Mouse (Mus musculus) neural tube, embryonic 11.5 days (tissue): ENCODE results near the gene Olfr519. TPM values are rescaled to one million over a fixed set of nuclear protein-coding genes. Genes with fewer than 3 reads are reported as not detected.
A peak's percentile ranks its signal among the peaks of the same experiment; 100 is the strongest.

Source experiments
- ATAC-seq: fragments of 200-750 bp; cut with Nextera tagmentation; 2 replicates; pipeline ENCODE4 v1.8.0; 2017; ENCODE audit warnings: moderate number of reproducible peaks, mild to moderate bottlenecking, moderate TSS enrichment, moderate library complexity; ENCODE audit not compliant: insufficient read depth, low FRiP score, low TSS enrichment
- DNase-seq: peaks from one replicate; pipeline ENCODE4 v3.0.0-alpha.2; 2015; ENCODE audit warnings: low spot score
- H3K27ac ChIP-seq: fragments of 300-500 bp; sonication (generic); 2 replicates; pipeline ENCODE4 v1.5.1; 2014; ENCODE audit warnings: low read depth, mild to moderate bottlenecking, low read length
- H3K27me3 ChIP-seq: fragments of 300-500 bp; sonication (generic); 2 replicates; pipeline ENCODE4 v1.6.1; 2014; ENCODE audit warnings: mild to moderate bottlenecking, low read length, mixed read lengths; ENCODE audit not compliant: control insufficient read depth, insufficient read depth
- H3K36me3 ChIP-seq: fragments of 300-500 bp; sonication (generic); 2 replicates; pipeline ENCODE4 v1.6.1; 2014; ENCODE audit warnings: mild to moderate bottlenecking, low read length, moderate library complexity, mixed read lengths; ENCODE audit not compliant: control insufficient read depth, insufficient read depth
- H3K4me1 ChIP-seq: fragments of 300-500 bp; sonication (generic); 2 replicates; pipeline ENCODE4 v1.6.1; 2014; ENCODE audit warnings: low read length, mixed read lengths; ENCODE audit not compliant: control insufficient read depth, insufficient read depth
- H3K4me2 ChIP-seq: fragments of 300-500 bp; sonication (generic); 2 replicates; pipeline ENCODE4 v1.6.1; 2014; ENCODE audit warnings: low read depth, mild to moderate bottlenecking, moderate library complexity
- H3K4me3 ChIP-seq: fragments of 300-500 bp; sonication (generic); 2 replicates; pipeline ENCODE4 v1.5.1; 2014; ENCODE audit warnings: low read depth, low read length
- H3K9ac ChIP-seq: fragments of 300-500 bp; sonication (generic); 2 replicates; pipeline ENCODE4 v1.6.1; 2014; ENCODE audit warnings: mild to moderate bottlenecking, low read length
- H3K9me3 ChIP-seq: fragments of 300-500 bp; sonication (generic); 2 replicates; pipeline ENCODE4 v1.6.1; 2016; ENCODE audit warnings: low read length; ENCODE audit not compliant: control insufficient read depth
- WGBS: fragments of 180-500 bp; shearing (Covaris S2); extraction: QIAGEN DNeasy Blood & Tissue Kit; methylation state at CpG from one replicate; pipeline ENCODE4 v1.1.7; 2014; 5-methylcytosine and 5-hydroxymethylcytosine counted together
- polyA plus RNA-seq: library from polyadenylated mRNA; unstranded; fragments of >200 nt; fragmentation: Nextera tagmentation; extraction: Ambion mirVana; gene quantifications from 2 replicates; pipeline ENCODE4 v1.2.1, GENCODE M21; 2014

Gene Olfr519
- not detected in 2 replicates for polyA plus RNA-seq

GRCm38 (mm10) chr7:108894320-108894719, at the start of gene Olfr519:
TSS of gene Olfr519 (minus strand) at chr7:108894420.
- no peaks in the 10 kb centered on the region for H3K27me3 ChIP-seq
- WGBS, result 82% methylated on average over 5 of the region's 5 CpGs

GRCm38 (mm10) chr7:108944002-108944401, 49.8 kb upstream of the Olfr519 start:
- DNase-seq, result peak; percentile 63
- H3K36me3 ChIP-seq, result peaks cover 14% of the 10 kb centered on the region
- WGBS, result 6% methylated on average over 2 of the region's 2 CpGs

More at GRCm38 (mm10) chr7:108894320-108894719, at the start of gene Olfr519:
- Histone ChIP-seq H3K9ac (no peak within 1 kb of the TSS), H3K4me2 (no peak within 1 kb of the TSS), H3K4me1 (no peaks in the 10 kb centered on the region), H3K36me3 (no peaks in the 10 kb centered on the region), H3K9me3 (no peaks in the 10 kb centered on the region), H3K27ac (no peak within 1 kb of the TSS), H3K4me3 (no peak within 1 kb of the TSS)
- ATAC-seq (no peak), DNase-seq (no peak)

GRCm38 (mm10) chr7:108941466-108941865, 47.2 kb upstream of the Olfr519 start:
- Histone ChIP-seq H3K27ac (no peak overlapping the region), H3K27me3 (no peaks in the 10 kb centered on the region), H3K4me1 (no peaks in the 10 kb centered on the region), H3K4me2 (no peak overlapping the region), H3K9me3 (no peaks in the 10 kb centered on the region), H3K36me3 (peaks cover 16% of the 10 kb centered on the region), H3K4me3 (no peak overlapping the region), H3K9ac (no peak overlapping the region)
- ATAC-seq, result no peak
- DNase-seq, result no peak
- 93% methylated on average over 9 of the region's 9 CpGs for whole genome bisulfite sequencing

More at GRCm38 (mm10) chr7:108944002-108944401, 49.8 kb upstream of the Olfr519 start:
- Histone ChIP-seq H3K9me3 (no peaks in the 10 kb centered on the region), H3K27me3 (0 out of 2 replicates have a peak, but pooled peaks cover under 1% of the 10 kb centered on the region), H3K4me1 (no peaks in the 10 kb centered on the region), H3K27ac (no peak overlapping the region), H3K9ac (no peak overlapping the region), H3K4me3 (no peak overlapping the region), H3K4me2 (no peak overlapping the region)
- peak; percentile 52; the same call in 1 of the 2 replicates for ATAC-seq

- WGBS, result 93% methylated on average over 4 of the region's 4 CpGs
- DNase-seq, result no peak
These were observed 42.4 kb upstream of the Olfr519 start for GRCm38 (mm10) chr7:108936591-108936990.

GRCm38 (mm10) chr7:108935411-108935810, 41.2 kb upstream of the Olfr519 start:
- Histone ChIP-seq H3K9ac (no peak overlapping the region), H3K27ac (no peak overlapping the region)

More at GRCm38 (mm10) chr7:108936591-108936990, 42.4 kb upstream of the Olfr519 start:
- no peak overlapping the region for H3K27ac ChIP-seq
- no peaks in the 10 kb centered on the region for H3K27me3 ChIP-seq
- no peak overlapping the region for H3K9ac ChIP-seq
- H3K36me3 ChIP-seq, result peaks cover 16% of the 10 kb centered on the region
- H3K4me3 ChIP-seq, result no peak overlapping the region
- no peak for ATAC-seq
- H3K9me3 ChIP-seq, result no peaks in the 10 kb centered on the region
- H3K4me2 ChIP-seq, result no peak overlapping the region
- 0 out of 2 replicates have a peak, but pooled peaks cover 7% of the 10 kb centered on the region for H3K4me1 ChIP-seq

GRCm38 (mm10) chr7:108934836-108935235, 40.6 kb upstream of the Olfr519 start:
- 8% methylated on average over 8 of the region's 8 CpGs for WGBS
- Histone ChIP-seq H3K4me2 (peak overlapping the region; percentile 72), H3K4me3 (peak overlapping the region; percentile 93), H3K9me3 (no peaks in the 10 kb centered on the region), H3K27ac (no peak overlapping the region), H3K4me1 (0 out of 2 replicates have a peak, but pooled peaks cover 7% of the 10 kb centered on the region), H3K36me3 (peaks cover 4% of the 10 kb centered on the region; the same call in 1 of the 2 replicates), H3K9ac (peak overlapping the region; percentile 93), H3K27me3 (no peaks in the 10 kb centered on the region)
- DNase-seq (no peak), ATAC-seq (no peak)

More at GRCm38 (mm10) chr7:108935411-108935810, 41.2 kb upstream of the Olfr519 start:
- H3K4me2 ChIP-seq, result peak overlapping the region; percentile 72
- no peak for DNase-seq
- H3K36me3 ChIP-seq, result peaks cover 9% of the 10 kb centered on the region
- peak overlapping the region; percentile 93 for H3K4me3 ChIP-seq
- no peak for ATAC-seq
- 86% methylated on average over 7 of the region's 7 CpGs for WGBS
- no peaks in the 10 kb centered on the region for H3K27me3 ChIP-seq
- no peaks in the 10 kb centered on the region for H3K9me3 ChIP-seq
- 0 out of 2 replicates have a peak, but pooled peaks cover 7% of the 10 kb centered on the region for H3K4me1 ChIP-seq

GRCm38 (mm10) chr7:108933794-108934731, 39.8 kb upstream of the Olfr519 start, which contains the start of gene Eif3f:
TSS of gene Eif3f (plus strand) at chr7:108934417.
- peak; percentile 93 for DNase-seq
- H3K9me3 ChIP-seq, result no peaks in the 10 kb centered on the region
- ATAC-seq, result peak; percentile 98
- H3K4me2 ChIP-seq, result peak within 1 kb of the TSS; percentile 72
- H3K27ac ChIP-seq, result peak within 1 kb of the TSS; percentile 71; the same call in 1 of the 2 replicates
- no peaks in the 10 kb centered on the region for H3K27me3 ChIP-seq
- H3K9ac ChIP-seq, result peak within 1 kb of the TSS; percentile 93
- WGBS, result 2% methylated on average over 48 of the region's 50 CpGs
- H3K36me3 ChIP-seq, result peaks cover 2% of the 10 kb centered on the region; the same call in 1 of the 2 replicates
- 0 out of 2 replicates have a peak, but pooled peaks cover 7% of the 10 kb centered on the region for H3K4me1 ChIP-seq
- peak within 1 kb of the TSS; percentile 93 for H3K4me3 ChIP-seq

- H3K36me3 ChIP-seq, result no peaks in the 10 kb centered on the region
- no peaks in the 10 kb centered on the region for H3K9me3 ChIP-seq
- no peaks in the 10 kb centered on the region for H3K27me3 ChIP-seq
- no peaks in the 10 kb centered on the region for H3K4me1 ChIP-seq
- H3K9ac ChIP-seq, result no peak within 1 kb of the TSS
- DNase-seq (no peak), ATAC-seq (no peak)
- no peak within 1 kb of the TSS for H3K27ac ChIP-seq
- H3K4me2 ChIP-seq, result no peak within 1 kb of the TSS
- H3K4me3 ChIP-seq, result no peak within 1 kb of the TSS
- 86% methylated on average over 6 of the region's 6 CpGs for WGBS
These were observed 35.6 kb upstream of the Olfr519 start, which contains the start of gene Nlrp10 for GRCm38 (mm10) chr7:108929726-108930393. TSS of gene Nlrp10 (minus strand) at chr7:108930178.
